Mouse (Mus musculus) activated CD4-positive, CD25-positive, alpha-beta regulatory T cell, adult 4 months (primary cell): ENCODE measurements around the gene Pard3b. TPM values are rescaled to one million over a fixed set of nuclear protein-coding genes. Genes with fewer than 3 reads are reported as not detected.

Experiments used
- ATAC-seq: one replicate; pipeline ENCODE4 v1.8.0; 2017
- polyA plus RNA-seq, 2 experiments: library from polyadenylated mRNA; unstranded; fragments of 100-300 nt; shearing (Covaris generic); gene quantifications; one replicate each; pipeline ENCODE4 v1.2.1; 2017

The Pard3b gene
- polyA plus RNA-seq, 2 experiments from 2014 or later: not detected

GRCm38 (mm10) chr1:61928131-61928761 lies 289.6 kb downstream of the Pard3b start:
- ATAC-seq: no peak

- no peak for ATAC-seq
Measured at GRCm38 (mm10) chr1:61933574-61933973, 294.9 kb downstream of the Pard3b start.

- ATAC-seq: no peak
Measured at GRCm38 (mm10) chr1:61934760-61935159, 296.1 kb downstream of the Pard3b start.

GRCm38 (mm10) chr1:61939882-61940281 lies 301.3 kb downstream of the Pard3b start:
- no peak for ATAC-seq

- ATAC-seq: no peak
Measured at GRCm38 (mm10) chr1:61961533-61961932, 322.9 kb downstream of the Pard3b start.

GRCm38 (mm10) chr1:61962571-61962970 lies 323.9 kb downstream of the Pard3b start:
- no peak for ATAC-seq

GRCm38 (mm10) chr1:61967124-61967523 lies 328.5 kb downstream of the Pard3b start:
- no peak for ATAC-seq

GRCm38 (mm10) chr1:61967807-61968206 lies 329.2 kb downstream of the Pard3b start:
- ATAC-seq: no peak

GRCm38 (mm10) chr1:61997711-61998110 lies 359.1 kb downstream of the Pard3b start:
- ATAC-seq: no peak

- no peak for ATAC-seq
Measured at GRCm38 (mm10) chr1:62008811-62009210, 370.2 kb downstream of the Pard3b start.

GRCm38 (mm10) chr1:62011712-62012111 lies 373.1 kb downstream of the Pard3b start:
- ATAC-seq: no peak

- no peak for ATAC-seq
Measured at GRCm38 (mm10) chr1:62016536-62017300, 378.1 kb downstream of the Pard3b start.

GRCm38 (mm10) chr1:62018276-62018675 lies 379.7 kb downstream of the Pard3b start:
- no peak for ATAC-seq

- ATAC-seq: no peak
Measured at GRCm38 (mm10) chr1:62019743-62020142, 381.1 kb downstream of the Pard3b start.

GRCm38 (mm10) chr1:62041718-62042117 lies 403.1 kb downstream of the Pard3b start:
- ATAC-seq: no peak

GRCm38 (mm10) chr1:62048592-62048991 lies 410.0 kb downstream of the Pard3b start:
- no peak for ATAC-seq

- ATAC-seq: no peak
Measured at GRCm38 (mm10) chr1:62051186-62051825, 412.7 kb downstream of the Pard3b start.

GRCm38 (mm10) chr1:62053167-62053638 lies 414.6 kb downstream of the Pard3b start:
- no peak for ATAC-seq

GRCm38 (mm10) chr1:62055280-62055679 lies 416.7 kb downstream of the Pard3b start:
- no peak for ATAC-seq

- ATAC-seq: no peak
Measured at GRCm38 (mm10) chr1:62070617-62071016, 432.0 kb downstream of the Pard3b start.

- ATAC-seq: no peak
Measured at GRCm38 (mm10) chr1:62071139-62071538, 432.5 kb downstream of the Pard3b start.

- ATAC-seq: no peak
Measured at GRCm38 (mm10) chr1:62076171-62076570, 437.5 kb downstream of the Pard3b start.

- no peak for ATAC-seq
Measured at GRCm38 (mm10) chr1:62081129-62081528, 442.5 kb downstream of the Pard3b start.

GRCm38 (mm10) chr1:62085995-62086394 lies 447.4 kb downstream of the Pard3b start:
- ATAC-seq: no peak
